Mouse (Mus musculus) CD4-positive helper T cell, adult 2 months (primary cell): ENCODE results near the gene Kif14.
"Not testable (repeated sequence)": the region's sequence is repeated elsewhere in the genome, so short reads cannot be mapped to it uniquely, and the experiment has no call there.

Source experiments
- DNase-seq: peaks from one replicate; pipeline ENCODE4 v3.0.0-alpha.2; 2012; ENCODE audit warnings: low read depth, missing footprints, low spot score

Kif14 gene

DNA sequence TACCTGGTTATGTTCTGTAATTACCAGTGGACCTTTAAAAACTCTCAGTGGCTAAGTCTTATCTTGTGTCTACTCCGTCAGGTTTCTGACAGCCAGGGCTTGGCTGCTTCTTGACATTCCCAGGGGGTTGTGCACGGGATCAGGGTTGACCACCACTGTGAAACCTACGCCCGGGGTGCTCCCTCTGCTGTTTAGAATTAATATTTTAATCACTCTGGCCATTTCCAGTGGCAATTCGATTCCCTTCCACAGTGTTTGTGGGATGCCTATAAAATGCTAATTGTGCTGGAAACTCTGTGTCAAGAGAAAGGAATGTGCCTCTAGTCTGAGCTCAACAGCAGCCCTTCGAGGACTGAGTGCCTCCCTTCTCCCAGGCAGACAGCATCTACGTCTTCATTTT, 89.7 kb downstream of the Kif14 start:
- no peak for DNase-seq

DNA sequence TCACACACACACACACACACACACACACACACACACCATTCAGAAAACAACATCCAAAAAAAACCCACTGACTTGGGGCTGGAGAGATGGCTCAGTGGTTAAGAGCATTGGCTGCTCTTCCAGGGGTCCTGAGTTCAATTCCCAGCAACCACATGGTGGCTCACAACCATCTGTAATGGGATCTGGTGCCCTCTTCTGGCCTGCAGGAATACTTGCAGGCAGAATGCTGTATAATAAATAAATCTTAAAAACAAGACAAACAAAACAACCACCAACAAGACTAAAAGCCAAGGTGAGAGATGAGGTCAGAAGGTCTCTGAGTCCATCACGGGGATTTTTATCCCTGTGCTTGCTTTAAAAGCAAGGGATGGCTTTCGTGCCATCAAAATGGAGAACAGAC, 90.5 kb downstream of the Kif14 start:
- DNase-seq: not testable (repeated sequence)

DNA sequence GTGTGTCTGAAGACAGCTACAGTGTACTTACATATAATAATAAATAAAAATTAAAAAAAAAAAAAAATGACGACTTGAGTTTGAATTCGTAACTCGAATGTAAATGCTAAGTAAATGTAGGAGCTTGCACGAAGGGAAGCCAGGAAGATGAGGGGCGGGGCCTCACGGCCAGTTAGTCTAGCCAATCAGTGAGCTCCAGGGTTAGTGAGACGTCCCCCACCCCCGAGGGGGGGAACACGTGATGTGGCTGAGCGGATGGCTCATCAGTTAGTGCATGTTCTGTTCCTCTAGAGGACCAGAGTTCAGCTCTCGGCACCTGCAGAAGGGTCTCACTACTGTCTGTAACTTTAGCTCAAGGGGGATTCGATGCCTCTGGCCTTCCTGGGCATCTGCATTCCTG, 91.3 kb downstream of the Kif14 start:
- DNase-seq: no peak

DNA sequence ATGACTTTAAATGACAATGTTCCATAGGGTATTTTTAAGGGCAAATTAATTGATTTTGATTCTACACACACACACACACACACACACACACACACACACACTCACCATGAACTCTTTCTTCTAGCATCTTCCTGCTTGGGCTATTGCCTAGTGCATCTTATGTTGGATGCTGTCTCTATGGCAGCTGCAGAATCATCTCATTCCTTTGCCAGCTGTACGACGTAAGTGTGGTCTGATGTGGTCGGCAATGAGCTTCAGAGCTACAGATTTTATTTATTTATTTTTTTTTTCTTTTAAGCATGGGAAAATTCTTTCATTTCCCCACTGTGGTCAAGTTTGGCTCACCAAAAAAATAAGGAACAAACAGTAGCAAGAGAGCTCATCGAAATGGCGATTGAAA, 92.6 kb downstream of the Kif14 start:
- DNase-seq: no peak

DNA sequence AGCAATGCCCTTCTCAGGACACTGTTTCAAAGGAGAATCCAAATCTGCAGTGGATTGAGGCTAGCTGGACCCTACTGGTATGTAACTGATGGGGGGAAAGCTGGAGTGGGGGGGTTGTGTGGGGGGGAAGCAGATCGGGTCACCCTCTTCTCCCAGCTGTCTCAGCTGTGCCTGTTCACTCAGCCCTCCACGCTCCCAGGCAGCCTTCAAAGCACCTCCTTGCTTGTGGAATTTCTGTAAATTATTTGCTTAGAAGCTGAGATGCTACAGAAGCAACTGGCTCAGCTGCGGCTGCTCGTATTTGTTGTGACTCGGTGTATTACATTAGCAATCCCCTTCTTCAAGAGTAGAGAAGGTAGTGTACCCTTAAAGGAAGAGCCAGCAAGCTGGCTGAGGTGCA, 93.1 kb downstream of the Kif14 start:
- DNase-seq: no peak

DNA sequence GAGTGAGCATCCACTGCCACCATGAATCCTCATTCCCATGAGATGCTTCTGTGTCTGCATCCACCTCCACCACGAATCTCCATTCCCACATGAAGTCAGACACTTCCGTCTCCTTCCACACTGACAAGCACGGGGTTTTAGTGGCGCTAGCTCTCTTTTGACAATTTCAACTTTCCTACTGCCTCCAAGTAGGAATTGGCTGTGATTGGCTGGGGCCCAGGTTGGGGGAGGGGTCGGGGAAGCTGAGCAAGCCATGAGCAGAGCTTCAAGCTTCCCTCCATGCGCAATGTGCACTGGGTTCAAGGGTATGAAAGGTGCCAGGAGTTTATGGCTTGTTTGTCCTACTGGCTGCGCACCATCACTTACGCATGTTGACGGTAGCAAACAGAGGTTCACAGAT, 93.6 kb downstream of the Kif14 start:
- no peak for DNase-seq

DNA sequence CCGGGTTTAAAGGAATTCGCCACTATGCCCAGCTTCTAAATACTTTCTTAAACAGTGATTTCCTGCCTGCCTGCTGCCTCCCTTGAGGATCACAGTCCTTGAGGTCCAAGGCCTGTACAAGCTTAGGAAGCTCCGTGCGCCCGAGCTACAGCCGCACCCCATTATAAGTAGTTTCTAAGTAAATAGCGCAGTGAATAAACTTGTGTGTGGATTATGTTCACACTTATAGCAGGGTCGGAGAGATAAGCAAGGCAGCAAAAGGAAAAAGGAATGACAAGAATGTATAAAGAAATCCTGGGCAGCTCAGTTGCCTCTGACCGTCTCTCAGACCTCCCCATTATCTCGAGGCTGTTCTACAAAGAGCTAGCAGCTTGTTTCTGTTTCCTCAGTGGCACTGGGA, 95.7 kb downstream of the Kif14 start:
- DNase-seq: no peak

DNA sequence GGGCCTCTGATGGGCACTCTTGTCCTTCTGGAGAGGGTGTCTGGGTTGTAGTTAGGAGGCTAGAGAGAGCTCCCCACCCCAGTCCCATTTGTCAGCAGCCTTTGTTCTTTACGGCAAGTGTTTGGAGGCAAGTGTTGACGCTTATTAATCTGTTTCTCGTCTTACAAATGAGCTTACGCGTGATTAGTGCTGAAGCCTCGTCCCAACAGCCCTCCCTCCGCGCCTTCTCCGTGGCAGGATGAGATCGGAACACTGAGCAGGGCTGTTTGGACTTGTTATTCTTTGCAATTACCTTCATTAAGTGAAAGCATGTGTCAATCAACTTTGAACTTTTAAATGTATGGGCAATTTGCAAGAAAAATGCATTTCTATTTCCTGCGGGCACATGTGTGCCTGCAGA, 97.0 kb downstream of the Kif14 start:
- DNase-seq: no peak

DNA sequence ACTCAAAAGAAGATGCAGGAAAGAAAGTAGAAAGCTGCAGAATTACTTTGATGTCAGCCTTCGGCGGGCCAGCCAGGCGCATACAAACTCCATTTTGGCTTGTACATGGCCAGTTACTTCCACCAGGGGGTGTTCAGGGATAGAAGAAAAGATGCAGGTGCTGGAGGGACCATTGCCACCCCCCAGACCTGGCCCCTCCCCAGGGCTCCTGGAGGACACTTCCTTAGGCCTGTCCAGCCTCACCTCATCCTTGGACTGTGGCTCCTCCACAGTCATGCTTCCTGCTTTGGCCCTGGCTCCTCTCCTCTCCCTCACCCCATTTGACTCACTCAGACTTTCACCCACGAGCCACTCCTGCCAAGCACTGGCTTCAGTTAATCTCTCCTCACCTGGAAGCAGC, 98.8 kb downstream of the Kif14 start:
- peak; percentile 42 for DNase-seq

DNA sequence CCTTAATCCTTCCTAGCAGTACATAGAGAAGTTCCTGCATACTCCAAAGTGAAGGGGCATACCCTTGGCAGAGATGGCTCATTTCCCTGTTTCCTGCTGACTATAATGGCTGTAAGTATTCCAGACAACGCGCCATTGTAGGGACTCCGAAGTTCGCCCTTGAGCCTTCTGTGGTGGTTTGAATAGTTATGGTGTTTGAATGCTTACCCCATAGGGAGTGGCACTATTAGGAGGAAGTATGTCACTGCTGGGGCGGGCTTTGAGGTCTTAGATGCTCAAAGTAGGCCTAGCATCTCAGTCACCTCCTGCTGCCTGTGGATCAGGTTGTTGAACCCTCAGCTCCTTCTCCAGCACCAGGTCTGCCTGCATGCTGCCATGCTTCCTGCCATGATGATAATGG, 100.2 kb downstream of the Kif14 start:
- DNase-seq: no peak

DNA sequence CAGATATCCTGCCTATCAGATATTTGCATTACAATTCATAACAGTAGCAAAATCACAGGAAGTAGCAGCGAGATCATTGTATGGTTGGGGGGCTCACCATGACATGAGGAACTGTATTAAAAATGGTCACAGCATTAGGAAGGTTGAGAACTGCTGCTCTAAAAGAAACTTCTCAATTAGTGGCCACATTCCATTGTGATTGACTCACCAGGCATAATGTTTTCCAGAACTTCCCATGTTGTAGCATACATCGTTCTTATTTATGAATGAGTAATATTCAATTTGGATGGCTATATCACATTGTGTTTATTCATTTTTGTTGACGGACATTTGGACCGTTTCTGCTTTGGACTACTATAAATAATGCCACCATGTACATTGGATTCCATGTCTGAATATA, 101.5 kb downstream of the Kif14 start:
- DNase-seq: no peak

DNA sequence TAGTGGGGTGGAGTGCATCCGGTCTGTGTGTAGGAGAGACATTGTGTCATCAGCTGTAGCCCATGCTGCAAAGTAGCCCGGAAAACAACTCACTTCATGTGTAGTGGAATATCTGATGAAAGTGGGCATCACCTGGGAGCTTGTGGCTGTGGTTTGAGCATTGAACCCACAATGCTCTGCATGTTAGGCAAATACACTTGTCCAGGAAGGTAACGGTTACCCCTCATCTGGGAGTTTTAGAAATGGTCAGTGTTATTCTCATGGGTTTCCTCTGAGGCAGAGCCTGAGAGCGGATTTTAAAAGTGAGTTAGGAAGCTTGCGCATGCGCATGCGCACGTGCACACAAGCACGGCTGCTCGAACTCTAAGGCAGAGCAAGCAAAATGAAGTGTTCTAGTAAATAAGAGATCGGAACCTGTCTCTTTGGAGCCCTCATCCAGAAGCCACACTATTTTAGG, 102.6 kb downstream of the Kif14 start:
- DNase-seq: peak; percentile 37

DNA sequence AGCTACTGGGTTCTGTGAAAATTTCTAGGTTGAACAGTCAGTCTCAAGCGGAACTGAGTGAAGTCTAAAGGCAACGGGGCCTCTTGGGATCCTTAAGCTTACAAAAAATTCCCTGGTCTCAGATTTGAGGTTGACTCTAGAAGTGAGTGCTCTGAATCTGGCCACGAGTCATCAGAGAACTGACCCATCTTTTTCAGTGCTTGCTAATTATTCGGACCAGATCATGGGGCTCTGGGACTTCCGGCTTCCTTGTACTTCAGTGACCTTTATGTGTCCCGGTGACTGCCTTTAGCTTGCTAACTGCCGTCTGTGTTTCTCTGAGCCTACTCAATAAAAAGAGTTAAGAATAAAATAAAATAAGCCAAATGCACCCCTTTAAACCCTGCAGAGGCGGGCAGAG, 103.1 kb downstream of the Kif14 start:
- no peak for DNase-seq

DNA sequence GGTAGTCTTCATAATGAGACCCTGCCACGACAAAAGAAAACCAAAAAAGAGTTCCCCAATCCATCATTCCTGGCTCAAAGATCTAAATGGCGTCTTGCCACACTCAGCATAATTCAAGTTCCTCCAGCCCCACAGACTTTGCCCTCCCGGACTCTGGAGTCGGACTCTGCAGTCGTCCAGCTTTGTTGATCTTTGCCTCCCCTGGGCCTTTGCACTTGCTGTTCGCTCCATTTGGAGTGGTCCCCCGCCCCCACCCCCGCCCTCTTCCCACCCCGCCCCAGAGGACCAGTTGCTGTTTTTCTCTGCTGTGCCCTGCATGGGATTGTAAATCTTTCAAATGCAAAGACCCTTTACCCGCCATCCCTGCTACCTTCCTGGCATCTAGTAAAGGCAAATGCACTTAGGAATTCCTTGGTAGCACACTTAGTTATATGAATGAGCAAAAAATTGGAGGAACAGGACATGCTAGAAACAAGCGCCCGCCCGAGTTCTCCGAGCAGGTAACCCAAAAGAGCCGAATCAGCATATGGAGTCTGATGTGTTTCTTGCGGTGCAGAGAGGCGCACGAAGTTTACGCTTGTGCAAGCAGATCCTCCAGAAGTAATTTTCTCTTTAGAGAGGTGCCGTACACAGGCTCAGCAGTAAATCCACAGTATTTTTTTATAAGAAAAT, 103.6 kb downstream of the Kif14 start:
- no peak for DNase-seq

DNA sequence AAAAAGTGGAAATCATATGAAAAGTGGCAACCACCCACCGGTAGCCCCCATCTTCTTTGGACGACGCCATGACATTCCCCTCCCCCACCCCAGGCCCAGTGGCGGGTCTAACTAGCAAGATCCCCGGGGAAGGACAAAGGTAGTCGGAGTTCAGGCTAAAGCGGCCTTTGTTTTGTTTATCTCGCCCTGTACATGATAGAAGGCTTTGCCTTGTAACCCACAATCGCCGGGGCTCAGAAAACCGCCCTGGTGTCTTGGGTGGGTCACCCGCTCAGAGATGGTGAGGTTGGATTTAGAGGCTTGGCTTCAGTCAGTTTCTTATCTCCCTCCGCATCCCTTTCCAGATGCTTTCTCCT, 104.1 kb downstream of the Kif14 start:
- DNase-seq: no peak

DNA sequence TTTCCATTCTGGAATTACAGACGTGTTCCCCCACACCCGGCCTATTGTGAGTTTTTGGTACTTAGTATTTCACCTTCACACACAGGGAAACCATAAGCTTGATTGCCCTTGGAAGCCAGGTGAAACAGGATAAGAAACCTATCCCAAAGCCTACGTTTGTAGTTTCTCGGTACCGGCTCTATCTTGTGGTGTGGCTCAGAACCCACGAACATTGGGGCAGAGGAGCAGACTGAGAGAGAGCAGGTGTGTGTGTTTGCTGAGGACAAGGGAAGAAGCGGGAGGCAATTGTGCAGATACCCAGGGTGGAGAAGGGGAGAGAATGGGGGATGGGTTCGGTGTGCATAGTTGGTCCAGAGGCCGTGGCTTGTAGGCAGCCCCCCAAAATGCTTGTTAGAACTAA, 104.8 kb downstream of the Kif14 start:
- DNase-seq: no peak

DNA sequence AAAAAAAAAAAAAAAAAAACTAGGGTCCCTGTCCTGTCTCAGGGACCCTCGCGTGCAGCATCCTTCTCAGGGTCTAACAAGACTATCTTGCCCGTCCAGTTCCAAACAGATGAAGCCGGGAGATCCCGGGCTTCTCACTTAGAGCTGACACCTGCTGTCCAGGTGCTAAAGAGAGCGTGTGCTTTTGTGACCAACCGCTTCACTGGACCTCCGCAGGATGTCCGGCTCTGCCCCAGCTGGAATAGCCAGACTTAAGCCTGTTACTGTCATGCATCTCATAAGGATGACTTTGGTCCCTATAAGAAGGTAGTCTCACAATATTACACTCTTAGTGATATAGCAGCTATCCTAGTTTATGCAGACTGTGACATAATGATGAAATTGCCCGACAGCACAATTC, 105.4 kb downstream of the Kif14 start:
- DNase-seq: no peak

DNA sequence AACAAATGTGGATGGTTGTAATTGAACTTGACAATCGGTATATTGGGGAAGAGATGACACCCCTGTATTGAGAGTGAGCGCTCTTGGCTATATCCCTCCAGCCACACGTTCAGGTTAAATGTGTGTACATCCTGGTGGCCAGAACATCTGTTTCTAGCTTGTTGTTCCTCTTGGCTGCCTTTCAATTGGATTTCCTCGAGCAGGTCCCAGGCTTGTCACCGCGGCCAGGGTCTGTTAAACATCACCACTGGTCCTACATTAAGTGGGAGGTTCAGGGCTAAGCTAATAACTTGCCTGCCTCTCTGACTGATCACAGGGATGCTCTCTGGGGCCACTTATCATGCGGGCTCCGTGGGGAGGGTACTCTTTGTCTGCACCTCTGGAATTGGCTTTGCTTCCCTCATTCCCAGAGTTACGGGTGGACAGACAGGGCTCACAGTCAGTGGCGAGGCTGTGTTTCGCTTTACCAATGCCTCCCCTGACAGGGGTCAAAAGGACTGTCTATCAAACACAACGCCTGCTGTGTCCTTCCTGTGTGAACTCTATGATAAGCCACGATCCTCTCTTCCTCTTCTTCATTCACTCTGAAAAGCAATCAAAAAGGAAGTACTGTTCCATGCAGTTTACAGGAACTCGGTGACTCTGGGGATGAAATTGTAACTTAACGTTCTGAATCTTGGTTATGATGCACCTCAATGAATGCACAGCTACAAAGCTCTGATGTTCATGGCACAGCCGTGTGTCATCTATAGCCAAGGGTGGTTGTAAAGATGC, 111.9 kb downstream of the Kif14 start:
- DNase-seq: peak; percentile 28

DNA sequence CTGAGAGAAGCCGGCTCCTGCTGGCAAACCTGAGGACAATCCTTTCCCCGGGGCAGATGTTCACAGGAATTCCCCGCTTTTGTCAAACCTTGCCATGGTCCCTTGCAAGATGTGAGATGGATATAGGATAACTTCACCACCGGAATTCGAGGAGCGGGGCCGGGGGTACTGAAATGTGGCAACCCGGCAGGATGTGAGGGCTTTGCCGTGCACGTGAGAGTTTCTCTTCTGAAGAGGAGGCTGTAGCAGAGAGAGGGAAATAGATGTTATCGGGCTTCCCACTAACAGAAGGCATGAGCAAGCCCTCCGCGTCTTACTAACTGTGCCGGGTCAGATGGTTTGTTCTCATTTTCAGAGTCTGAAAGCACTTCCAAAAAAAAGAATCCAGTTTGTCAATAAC, 113.2 kb downstream of the Kif14 start:
- peak; percentile 77 for DNase-seq

DNA sequence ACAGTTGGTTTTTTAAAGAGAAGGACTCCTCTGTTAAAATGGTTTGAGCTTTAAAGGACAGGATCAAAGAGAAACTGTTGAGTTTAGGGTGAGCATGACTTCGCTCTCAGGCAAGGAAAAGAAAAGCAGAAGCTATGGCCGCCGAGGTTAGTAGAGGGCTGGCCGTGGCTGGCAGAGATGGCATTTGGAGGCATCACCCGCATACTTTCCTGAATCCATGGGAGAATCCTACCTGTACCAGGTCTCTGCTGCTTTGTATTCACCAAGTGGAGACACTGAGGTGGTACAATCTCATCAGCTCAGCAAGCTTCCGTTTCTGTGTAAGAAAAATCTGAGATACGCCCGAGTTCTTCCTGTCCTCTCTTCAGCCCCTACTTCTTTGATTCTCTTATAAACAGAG, 114.1 kb downstream of the Kif14 start:
- DNase-seq: peak; percentile 47
